Mouse (Mus musculus): ENCODE results near the gene Hsf4. TPM values are rescaled to one million over a fixed set of nuclear protein-coding genes. Genes with fewer than 3 reads are reported as not detected.
"Not testable (repeated sequence)": the region's sequence is repeated elsewhere in the genome, so short reads cannot be mapped to it uniquely, and the experiment has no call there.

Gene Hsf4
- 0.35 and 0.40 TPM in 2 replicates for polyA plus RNA-seq (2015; fragmentation: Nextera tagmentation; extraction: Ambion mirVana)

DNA sequence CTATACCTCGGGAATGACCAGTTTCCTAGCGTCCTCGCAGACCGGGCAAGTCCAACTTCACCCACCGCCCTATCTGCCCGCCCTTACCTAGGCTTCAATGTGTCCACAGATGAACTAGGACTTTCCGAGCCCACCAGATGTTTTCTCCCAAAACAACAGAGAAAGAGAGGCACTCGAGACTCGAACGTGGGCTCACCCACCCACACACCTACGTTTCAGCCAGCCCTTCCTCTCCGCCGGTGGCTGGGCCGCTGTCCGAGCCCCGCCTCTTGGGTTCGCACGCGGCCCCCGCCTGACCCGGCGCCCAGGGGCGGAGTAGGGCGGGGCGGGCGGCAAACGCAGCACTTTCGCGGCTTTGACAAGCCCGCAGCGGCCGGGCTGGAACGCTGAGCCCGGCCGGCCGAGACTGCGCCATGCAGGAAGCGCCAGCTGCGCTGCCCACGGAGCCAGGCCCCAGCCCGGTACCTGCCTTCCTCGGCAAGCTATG, at the start of gene Hsf4:
TSS of gene Hsf4 (plus strand) at position 341 of the 487 bp plus-strand sequence.
- Histone ChIP-seq H3K4me1 (ENCODE audit: control insufficient read depth, insufficient read depth, low read length) (peaks cover 20% of the 10 kb centered on the region), H3K4me2 (ENCODE audit: low read length) (peak within 1 kb of the TSS; percentile 94), H3K9me3 (replicated peaks; ENCODE audit: control insufficient read depth, low read length, poor library complexity, severe bottlenecking) (no peaks in the 10 kb centered on the region), H3K36me3 (ENCODE audit: control insufficient read depth, insufficient read depth, low read length) (no peaks in the 10 kb centered on the region), H3K27ac (ENCODE audit: low read length) (peak within 1 kb of the TSS; percentile 67), H3K27me3 (ENCODE audit: control insufficient read depth, insufficient read depth, low read depth, low read length) (peaks cover 84% of the 10 kb centered on the region), H3K9ac (ENCODE audit: low read depth, low read length) (peak within 1 kb of the TSS; percentile 70), H3K4me3 (ENCODE audit: low read depth, low read length) (peak within 1 kb of the TSS; percentile 49)
- ATAC-seq: 0 out of 2 replicates have a peak, but pooled peaks have one; percentile 1
- WGBS: under 1% methylated on average over 31 of the region's 42 CpGs

DNA sequence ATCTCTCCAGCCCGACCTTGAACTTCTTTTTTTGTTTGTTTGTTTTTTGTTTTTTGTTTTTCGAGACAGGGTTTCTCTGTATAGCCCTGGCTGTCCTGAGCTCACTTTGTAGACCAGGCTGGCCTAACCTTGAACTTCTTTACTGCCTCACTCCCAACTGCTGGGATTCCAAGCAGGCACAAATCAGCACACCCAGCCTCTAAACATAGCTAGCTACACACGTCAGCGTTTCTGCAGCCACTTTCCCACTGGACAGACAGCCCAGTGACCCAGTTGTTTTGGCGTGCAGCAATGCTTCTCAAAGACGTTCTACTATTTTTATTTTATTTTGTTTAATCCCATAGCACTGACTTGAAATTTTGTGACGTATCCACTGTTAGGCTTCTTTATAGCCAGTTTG, 45.8 kb upstream of the Hsf4 start:
- no peaks in the 10 kb centered on the region for H3K36me3 ChIP-seq (ENCODE audit: control insufficient read depth, insufficient read depth, low read length)
- no peak for ATAC-seq
- H3K4me3 ChIP-seq (ENCODE audit: low read depth, low read length): no peak overlapping the region
- H3K4me1 ChIP-seq (ENCODE audit: control insufficient read depth, insufficient read depth, low read length): peaks cover 14% of the 10 kb centered on the region
- H3K27ac ChIP-seq (ENCODE audit: low read length): no peak overlapping the region
- H3K4me2 ChIP-seq (ENCODE audit: low read length): no peak overlapping the region
- no peak overlapping the region for H3K9ac ChIP-seq (ENCODE audit: low read depth, low read length)
- no peaks in the 10 kb centered on the region for H3K9me3 ChIP-seq (replicated peaks; ENCODE audit: control insufficient read depth, low read length, poor library complexity, severe bottlenecking)
- H3K27me3 ChIP-seq (ENCODE audit: control insufficient read depth, insufficient read depth, low read depth, low read length): no peaks in the 10 kb centered on the region
- 82% methylated on average over 7 of the region's 7 CpGs for WGBS

DNA sequence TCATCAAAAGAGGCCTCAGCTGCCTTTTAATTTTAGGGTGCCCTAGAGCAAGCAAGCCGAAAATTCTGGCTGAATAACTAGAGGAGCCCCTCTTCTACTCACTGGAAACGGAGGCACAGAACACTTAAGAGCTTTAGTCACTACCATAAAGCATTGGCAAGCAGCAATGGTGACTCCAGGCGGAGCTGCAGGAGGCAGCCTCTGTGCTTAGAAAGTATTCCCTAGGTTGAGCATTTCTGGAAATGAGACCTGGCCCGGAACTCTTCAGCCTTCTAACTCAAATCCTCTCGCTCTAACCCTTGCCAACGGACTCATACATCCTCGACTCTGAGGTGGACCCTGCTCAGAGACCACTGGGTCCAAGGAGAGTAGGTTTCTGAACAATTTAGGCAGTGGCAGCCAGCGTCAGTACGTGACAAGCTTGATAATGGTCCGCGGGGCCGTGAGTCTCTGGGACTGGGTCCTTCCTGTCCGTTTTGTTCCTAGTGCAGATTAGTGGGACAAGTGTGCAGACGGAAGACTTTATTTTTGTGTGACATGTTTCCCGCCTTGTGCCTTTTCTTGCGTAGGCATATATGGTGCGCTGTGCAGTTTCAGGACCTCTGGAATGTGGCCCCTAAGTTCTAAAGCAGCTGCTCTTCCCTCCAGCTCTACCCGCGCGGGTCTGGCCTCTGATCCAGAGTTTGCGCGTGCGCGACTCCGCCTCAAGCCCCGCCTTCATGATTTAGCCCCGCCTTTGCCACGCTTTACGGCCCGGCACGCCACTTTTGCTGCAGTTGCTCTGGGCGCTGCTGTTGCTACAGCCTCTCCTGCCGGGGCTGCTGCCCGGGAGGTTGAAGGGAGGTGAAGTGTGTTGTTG, 45.0 kb upstream of the Hsf4 start, which contains the start of gene D230025D16Rik:
TSS of gene D230025D16Rik (plus strand) at position 733 of the 859 bp plus-strand sequence.
- 1% methylated on average over 34 of the region's 34 CpGs for WGBS

DNA sequence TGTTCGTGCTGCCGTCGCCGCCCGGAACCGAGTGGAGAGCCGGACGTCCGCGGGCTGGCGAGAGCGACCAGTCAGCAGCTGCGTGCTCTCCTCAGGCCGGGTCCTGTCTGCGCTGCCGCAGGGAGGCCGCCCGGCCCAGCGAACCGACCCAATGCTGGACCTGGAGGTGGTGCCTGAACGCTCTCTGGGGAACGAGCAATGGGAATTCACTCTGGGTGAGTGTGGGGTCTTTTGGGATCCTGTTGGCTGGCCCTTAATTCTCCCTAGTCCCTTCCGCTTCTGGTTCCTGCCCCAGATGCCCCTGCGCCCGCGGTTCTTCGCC, 44.4 kb upstream of the Hsf4 start:
- under 1% methylated on average over 24 of the region's 27 CpGs for whole genome bisulfite sequencing
- H3K27ac ChIP-seq (ENCODE audit: low read length): peak overlapping the region; percentile 64
- peak overlapping the region; percentile 78 for H3K4me2 ChIP-seq (ENCODE audit: low read length)
- H3K9ac ChIP-seq (ENCODE audit: low read depth, low read length): peak overlapping the region; percentile 76
- ATAC-seq: no peak
- H3K36me3 ChIP-seq (ENCODE audit: control insufficient read depth, insufficient read depth, low read length): no peaks in the 10 kb centered on the region
- H3K9me3 ChIP-seq (replicated peaks; ENCODE audit: control insufficient read depth, low read length, poor library complexity, severe bottlenecking): no peaks in the 10 kb centered on the region
- peaks cover 14% of the 10 kb centered on the region for H3K4me1 ChIP-seq (ENCODE audit: control insufficient read depth, insufficient read depth, low read length)
- H3K4me3 ChIP-seq (ENCODE audit: low read depth, low read length): peak overlapping the region; percentile 64
- H3K27me3 ChIP-seq (ENCODE audit: control insufficient read depth, insufficient read depth, low read depth, low read length): no peaks in the 10 kb centered on the region

More for the DNA sequence above, 45.0 kb upstream of the Hsf4 start, which contains the start of gene D230025D16Rik:
- peaks cover 14% of the 10 kb centered on the region for H3K4me1 ChIP-seq (ENCODE audit: control insufficient read depth, insufficient read depth, low read length)
- ATAC-seq: peak; percentile 95
- no peaks in the 10 kb centered on the region for H3K9me3 ChIP-seq (replicated peaks; ENCODE audit: control insufficient read depth, low read length, poor library complexity, severe bottlenecking)
- peak within 1 kb of the TSS; percentile 76 for H3K9ac ChIP-seq (ENCODE audit: low read depth, low read length)
- H3K27me3 ChIP-seq (ENCODE audit: control insufficient read depth, insufficient read depth, low read depth, low read length): no peaks in the 10 kb centered on the region
- peak within 1 kb of the TSS; percentile 64 for H3K4me3 ChIP-seq (ENCODE audit: low read depth, low read length)
- no peaks in the 10 kb centered on the region for H3K36me3 ChIP-seq (ENCODE audit: control insufficient read depth, insufficient read depth, low read length)
- H3K27ac ChIP-seq (ENCODE audit: low read length): peak within 1 kb of the TSS; percentile 64
- H3K4me2 ChIP-seq (ENCODE audit: low read length): peak within 1 kb of the TSS; percentile 78

DNA sequence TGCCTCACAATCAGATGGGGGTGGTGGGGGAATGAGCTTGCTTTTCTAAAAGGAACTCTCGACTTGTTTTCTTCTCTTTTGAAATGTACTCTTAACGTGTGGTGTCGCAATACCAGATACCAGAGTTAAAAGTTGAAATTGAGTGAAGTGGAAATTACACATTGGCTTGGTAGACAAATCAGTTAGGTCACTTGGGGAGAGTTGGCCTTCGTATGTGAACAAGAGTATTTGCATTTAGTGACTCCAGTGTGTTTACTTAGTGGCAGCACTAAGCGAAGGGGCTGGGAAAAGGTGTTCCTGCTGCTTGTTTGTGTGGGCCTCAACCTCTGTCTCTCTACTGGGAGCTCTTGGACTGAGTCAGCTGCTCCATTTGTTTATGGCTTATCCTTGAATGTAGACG, 43.7 kb upstream of the Hsf4 start:
- no peaks in the 10 kb centered on the region for H3K36me3 ChIP-seq (ENCODE audit: control insufficient read depth, insufficient read depth, low read length)
- WGBS: 30% methylated on average over 6 of the region's 6 CpGs

DNA sequence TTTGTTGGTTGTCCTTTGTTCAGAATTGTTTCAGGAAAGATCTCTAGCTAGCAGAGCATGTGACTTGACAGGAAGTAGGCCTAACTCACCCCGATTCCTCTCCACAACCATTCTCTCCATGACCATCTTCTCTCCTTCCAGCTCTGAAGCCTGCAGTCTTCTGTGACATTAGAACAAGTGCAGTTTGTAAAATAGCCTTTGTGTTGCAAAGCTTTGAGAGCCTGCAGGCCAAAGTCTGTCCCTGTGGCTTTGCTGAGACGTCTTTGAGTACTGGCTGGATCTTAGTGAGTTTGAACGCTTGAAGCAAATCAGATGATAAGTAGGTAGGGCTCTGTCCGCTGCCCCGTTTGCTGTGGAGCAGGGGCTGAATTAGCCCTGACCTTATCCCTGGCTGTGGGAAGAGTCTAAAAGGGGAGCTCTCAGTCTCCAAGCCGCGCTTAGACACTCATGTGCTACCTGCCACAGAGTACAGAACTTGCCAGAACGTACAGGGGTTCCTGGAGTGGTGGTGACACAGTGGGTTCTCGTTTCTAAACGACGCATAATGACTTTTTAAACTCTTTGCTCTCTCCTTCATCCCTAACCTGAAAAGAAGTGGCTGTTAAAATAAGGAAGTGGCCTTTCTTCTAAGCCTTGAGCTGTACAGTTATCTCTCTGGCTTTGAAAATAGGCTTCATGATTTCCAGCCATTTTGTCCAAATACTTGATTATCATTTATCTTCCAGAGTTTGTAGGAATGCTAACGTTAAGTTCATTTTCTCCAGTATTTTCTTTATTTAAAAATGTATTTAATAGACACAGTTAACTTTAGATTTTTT, 37.9 kb upstream of the Hsf4 start:
- 89% methylated on average over 12 of the region's 12 CpGs for WGBS
- H3K4me2 ChIP-seq (ENCODE audit: low read length): no peak overlapping the region
- H3K4me1 ChIP-seq (ENCODE audit: control insufficient read depth, insufficient read depth, low read length): no peaks in the 10 kb centered on the region
- no peak overlapping the region for H3K9ac ChIP-seq (ENCODE audit: low read depth, low read length)
- H3K27ac ChIP-seq (ENCODE audit: low read length): no peak overlapping the region
- H3K9me3 ChIP-seq (replicated peaks; ENCODE audit: control insufficient read depth, low read length, poor library complexity, severe bottlenecking): no peaks in the 10 kb centered on the region
- no peaks in the 10 kb centered on the region for H3K27me3 ChIP-seq (ENCODE audit: control insufficient read depth, insufficient read depth, low read depth, low read length)
- H3K36me3 ChIP-seq (ENCODE audit: control insufficient read depth, insufficient read depth, low read length): peaks cover 9% of the 10 kb centered on the region; the same call in 1 of the 2 replicates
- H3K4me3 ChIP-seq (ENCODE audit: low read depth, low read length): no peak overlapping the region
- ATAC-seq: no peak

More for the DNA sequence above, 43.7 kb upstream of the Hsf4 start:
- no peak for ATAC-seq
- Histone ChIP-seq H3K4me3 (ENCODE audit: low read depth, low read length) (peak overlapping the region; percentile 64), H3K4me1 (ENCODE audit: control insufficient read depth, insufficient read depth, low read length) (peaks cover 14% of the 10 kb centered on the region), H3K9me3 (replicated peaks; ENCODE audit: control insufficient read depth, low read length, poor library complexity, severe bottlenecking) (no peaks in the 10 kb centered on the region), H3K27me3 (ENCODE audit: control insufficient read depth, insufficient read depth, low read depth, low read length) (no peaks in the 10 kb centered on the region), H3K27ac (ENCODE audit: low read length) (no peak overlapping the region), H3K4me2 (ENCODE audit: low read length) (peak overlapping the region; percentile 78), H3K9ac (ENCODE audit: low read depth, low read length) (peak overlapping the region; percentile 76)

DNA sequence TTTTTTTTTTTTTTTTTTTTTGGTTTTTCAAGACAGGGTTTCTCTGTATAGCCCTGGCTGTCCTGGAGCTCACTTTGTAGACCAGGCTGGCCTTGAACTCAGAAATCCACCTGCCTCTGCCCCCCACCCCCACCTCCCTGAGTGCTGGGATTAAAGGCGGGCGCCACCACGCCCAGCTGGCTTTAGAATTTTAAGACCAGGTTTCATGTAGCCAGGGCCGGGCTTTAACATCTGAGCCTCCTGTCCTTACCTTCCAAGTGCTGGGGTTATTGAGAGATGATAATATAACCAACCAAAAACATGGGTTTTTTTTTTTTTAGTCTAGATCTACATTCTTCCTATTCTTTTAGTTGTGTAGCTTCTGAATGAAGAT, 37.3 kb upstream of the Hsf4 start:
- H3K27ac ChIP-seq (ENCODE audit: low read length); H3K36me3 ChIP-seq (ENCODE audit: control insufficient read depth, insufficient read depth, low read length); H3K4me3 ChIP-seq (ENCODE audit: low read depth, low read length); H3K9me3 ChIP-seq (replicated peaks; ENCODE audit: control insufficient read depth, low read length, poor library complexity, severe bottlenecking); H3K9ac ChIP-seq (ENCODE audit: low read depth, low read length); H3K4me2 ChIP-seq (ENCODE audit: low read length); H3K4me1 ChIP-seq (ENCODE audit: control insufficient read depth, insufficient read depth, low read length); H3K27me3 ChIP-seq (ENCODE audit: control insufficient read depth, insufficient read depth, low read depth, low read length); ATAC-seq: not testable (repeated sequence)
- 98% methylated on average over 4 of the region's 4 CpGs for WGBS

DNA sequence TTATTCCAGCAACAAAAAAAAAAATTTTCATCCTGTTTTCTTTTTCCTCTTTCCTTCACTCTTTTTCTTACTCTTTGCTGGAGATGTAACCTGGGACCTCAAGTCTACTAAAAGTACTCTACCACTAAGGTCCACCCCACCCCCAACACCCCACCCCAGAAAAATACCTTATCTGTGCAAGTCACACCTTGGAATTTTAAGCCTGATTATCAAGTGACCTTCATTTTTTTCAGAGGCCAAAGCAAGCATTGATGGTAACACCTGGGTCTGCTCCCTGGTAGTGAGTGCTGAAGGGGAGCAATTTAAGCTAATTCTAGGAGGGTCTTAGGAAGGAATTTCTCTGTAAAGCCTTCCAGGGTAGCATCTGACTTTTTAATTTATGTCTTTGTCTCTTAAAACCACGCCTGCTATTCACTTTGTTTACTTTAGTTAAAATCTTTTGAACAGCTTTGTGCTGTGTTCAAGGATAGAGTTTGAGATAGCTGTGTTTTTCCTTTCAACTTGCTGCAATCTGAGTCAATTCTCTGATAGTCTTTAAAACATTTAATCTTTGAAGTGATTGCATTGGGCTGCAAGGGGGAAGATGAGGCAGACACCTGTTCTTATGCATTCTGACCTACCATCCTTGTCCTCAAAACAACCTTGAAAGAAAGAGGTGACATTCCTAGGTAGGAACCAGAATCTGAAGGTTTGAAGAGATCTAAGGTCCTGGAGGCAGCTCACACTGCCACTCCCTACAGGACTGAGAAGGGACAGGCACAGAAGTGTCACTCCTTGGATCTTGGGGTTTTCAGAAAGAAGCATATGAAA, 36.3 kb upstream of the Hsf4 start:
- no peak overlapping the region for H3K4me2 ChIP-seq (ENCODE audit: low read length)
- 84% methylated on average over 1 of the region's 1 CpGs for WGBS
- H3K4me1 ChIP-seq (ENCODE audit: control insufficient read depth, insufficient read depth, low read length): no peaks in the 10 kb centered on the region
- H3K27me3 ChIP-seq (ENCODE audit: control insufficient read depth, insufficient read depth, low read depth, low read length): no peaks in the 10 kb centered on the region
- no peaks in the 10 kb centered on the region for H3K9me3 ChIP-seq (replicated peaks; ENCODE audit: control insufficient read depth, low read length, poor library complexity, severe bottlenecking)
- H3K36me3 ChIP-seq (ENCODE audit: control insufficient read depth, insufficient read depth, low read length): peaks cover 9% of the 10 kb centered on the region; the same call in 1 of the 2 replicates
- H3K9ac ChIP-seq (ENCODE audit: low read depth, low read length): no peak overlapping the region
- no peak overlapping the region for H3K27ac ChIP-seq (ENCODE audit: low read length)
- no peak overlapping the region for H3K4me3 ChIP-seq (ENCODE audit: low read depth, low read length)
- ATAC-seq: no peak

All from midbrain, embryonic 16.5 days (tissue).